Mouse (Mus musculus) inflammation-experienced regulatory T-cells, adult 6 months (primary cell): ENCODE data around the gene Foxi1. TPM values are rescaled to one million over a fixed set of nuclear protein-coding genes. Genes with fewer than 3 reads are reported as not detected.
"Not testable (repeated sequence)": the region's sequence is repeated elsewhere in the genome, so short reads cannot be mapped to it uniquely, and the experiment has no call there.

ENCODE experiments used
- ATAC-seq: one replicate; pipeline ENCODE4 v1.8.0; 2017
- polyA plus RNA-seq, 3 experiments: library from polyadenylated mRNA; unstranded; fragments of 100-300 nt; shearing (Covaris generic); gene quantifications; one replicate each; pipeline ENCODE4 v1.2.1; 2017

The Foxi1 gene
- not detected for polyA plus RNA-seq

DNA sequence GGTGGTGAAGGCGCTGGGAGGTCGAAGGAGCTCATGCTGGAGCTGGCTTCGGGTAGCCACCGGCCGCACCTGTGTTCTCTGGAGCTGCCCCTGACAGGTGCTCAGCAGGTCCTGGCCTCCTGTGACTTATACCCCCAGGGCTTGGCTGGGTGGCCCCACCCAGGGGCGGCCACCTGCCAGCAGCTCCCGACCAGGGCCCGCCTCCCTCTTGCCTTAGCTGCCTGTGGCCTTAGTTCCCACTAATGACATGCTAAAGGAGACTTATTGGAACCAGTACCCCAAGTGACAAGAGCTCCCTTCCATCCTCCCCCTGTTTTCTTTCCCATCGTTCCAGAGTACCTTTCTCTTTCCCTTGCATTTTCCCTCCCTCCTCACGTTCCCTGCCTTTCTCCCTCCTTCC lies at the start of gene Foxi1:
Gene Foxi1 (minus strand): TSS at position 101 of the 400 bp plus-strand sequence.
- no peak for ATAC-seq

GRCm38 (mm10) chr11:34242979-34243378 lies 35.1 kb upstream of the Foxi1 start:
- no peak for ATAC-seq

GRCm38 (mm10) chr11:34240252-34240651 lies 32.4 kb upstream of the Foxi1 start:
- ATAC-seq, result no peak

GRCm38 (mm10) chr11:34239691-34240090 lies 31.8 kb upstream of the Foxi1 start:
- ATAC-seq, result no peak

GRCm38 (mm10) chr11:34236885-34237284 lies 29.0 kb upstream of the Foxi1 start:
- no peak for ATAC-seq

GRCm38 (mm10) chr11:34236091-34236759 lies 28.3 kb upstream of the Foxi1 start:
- peak; percentile 60 for ATAC-seq

DNA sequence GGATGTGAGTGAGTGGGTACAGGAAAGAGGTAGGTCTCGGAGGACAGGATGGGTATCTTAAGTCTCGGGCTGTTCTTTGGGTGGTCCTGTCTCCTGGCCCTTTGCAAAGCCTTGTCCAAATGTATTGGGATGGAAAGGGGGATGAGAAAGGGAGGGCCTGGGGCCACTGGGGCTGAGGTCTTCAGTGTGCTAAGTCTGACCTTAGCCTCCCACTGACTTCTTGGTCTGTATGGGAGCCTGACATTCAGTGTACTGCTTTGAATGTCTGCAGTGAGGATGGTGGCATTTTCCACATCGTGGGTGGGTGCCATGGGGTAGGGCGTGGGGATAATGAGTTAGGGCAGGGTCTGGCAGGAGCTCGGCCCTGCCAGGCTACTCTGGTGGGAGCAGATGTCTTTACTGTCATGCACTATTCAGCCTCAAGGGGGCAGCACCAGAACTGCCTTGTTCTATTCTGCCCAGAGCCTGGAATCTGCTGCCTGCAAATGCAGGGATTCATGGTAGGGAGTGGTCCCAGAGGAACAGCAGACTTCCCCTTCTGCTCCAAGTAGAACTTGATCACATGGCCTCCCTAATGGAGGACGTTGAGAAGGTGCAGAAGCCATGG lies 21.0 kb upstream of the Foxi1 start:
- ATAC-seq, result no peak

GRCm38 (mm10) chr11:34227180-34227579 lies 19.3 kb upstream of the Foxi1 start:
- ATAC-seq, result no peak

DNA sequence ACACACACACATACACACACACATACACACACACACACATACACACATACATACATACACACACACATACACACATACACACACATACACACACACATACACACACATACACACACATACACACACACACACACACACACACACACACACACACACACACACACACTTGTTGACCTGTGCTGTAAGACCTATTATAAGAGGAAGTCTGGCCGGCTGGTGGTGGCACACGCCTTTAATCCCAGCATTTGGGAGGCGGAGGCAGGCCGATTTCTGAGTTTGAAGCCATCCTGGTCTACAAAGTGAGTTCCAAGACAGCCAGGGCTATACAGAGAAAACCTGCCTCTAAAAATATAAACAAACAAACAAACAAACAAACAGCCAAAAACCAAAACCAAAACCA lies 12.7 kb upstream of the Foxi1 start:
- ATAC-seq, result not testable (repeated sequence)

DNA sequence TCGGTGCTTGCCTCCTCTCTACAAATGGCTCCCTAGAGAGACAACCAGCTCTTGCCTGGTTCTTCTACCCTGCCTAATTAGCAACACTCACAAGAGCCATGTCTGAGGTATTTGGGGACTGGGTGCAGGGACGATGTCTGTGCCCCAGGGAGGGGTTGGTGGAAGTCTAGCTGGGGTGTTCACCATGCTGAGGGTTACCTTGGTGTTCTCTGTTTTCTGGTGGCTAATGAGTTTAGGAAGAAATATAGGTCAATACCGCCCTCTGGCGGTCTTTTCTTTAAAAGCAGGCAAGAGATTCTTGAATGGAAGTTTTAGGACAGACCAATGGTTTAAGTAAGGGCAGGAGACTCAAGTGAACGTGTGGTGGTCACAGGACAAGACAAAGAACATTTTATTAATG lies 5.0 kb upstream of the Foxi1 start:
- ATAC-seq, result no peak

DNA sequence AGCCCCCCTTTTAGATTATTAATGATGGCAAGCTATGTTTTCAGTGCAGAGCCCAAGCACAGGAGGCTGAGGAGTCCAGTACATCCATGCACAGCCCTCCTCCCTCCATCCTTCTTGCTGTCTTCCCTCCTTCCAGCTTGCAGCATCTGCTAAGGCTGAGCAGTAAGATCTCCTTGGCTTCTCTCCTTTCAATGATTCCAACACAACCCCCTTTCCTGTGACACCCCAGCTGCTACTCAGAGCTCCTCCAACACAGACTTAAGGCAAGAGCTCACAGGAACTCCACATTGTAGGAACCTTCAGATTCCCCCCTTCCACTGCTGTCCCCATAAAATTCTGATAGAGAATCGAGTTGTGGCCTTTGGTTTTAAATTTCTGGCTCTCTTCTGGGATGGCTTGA lies 5.1 kb downstream of the Foxi1 start:
- ATAC-seq, result no peak

DNA sequence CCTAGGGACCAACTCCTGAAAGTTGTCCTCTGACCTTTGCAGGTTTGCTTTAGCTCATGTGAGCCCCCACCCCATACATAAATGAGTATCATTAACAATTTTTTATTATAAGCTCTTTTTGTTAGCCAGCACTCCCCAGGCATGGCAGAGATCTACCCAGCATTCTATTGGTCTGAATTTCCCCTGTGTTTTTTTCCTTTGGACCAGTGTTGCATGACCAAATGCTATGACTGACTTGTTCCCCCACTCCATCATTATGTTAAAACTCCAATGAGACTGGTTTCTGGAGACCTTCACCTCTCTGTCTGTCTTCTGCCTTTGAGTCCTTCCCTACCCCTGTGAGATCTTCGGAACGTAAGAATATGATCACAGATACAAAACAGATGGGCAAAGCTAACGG lies 12.7 kb downstream of the Foxi1 start:
- ATAC-seq, result no peak

- ATAC-seq, result no peak
Measured at GRCm38 (mm10) chr11:34194158-34194941, 13.5 kb downstream of the Foxi1 start.

DNA sequence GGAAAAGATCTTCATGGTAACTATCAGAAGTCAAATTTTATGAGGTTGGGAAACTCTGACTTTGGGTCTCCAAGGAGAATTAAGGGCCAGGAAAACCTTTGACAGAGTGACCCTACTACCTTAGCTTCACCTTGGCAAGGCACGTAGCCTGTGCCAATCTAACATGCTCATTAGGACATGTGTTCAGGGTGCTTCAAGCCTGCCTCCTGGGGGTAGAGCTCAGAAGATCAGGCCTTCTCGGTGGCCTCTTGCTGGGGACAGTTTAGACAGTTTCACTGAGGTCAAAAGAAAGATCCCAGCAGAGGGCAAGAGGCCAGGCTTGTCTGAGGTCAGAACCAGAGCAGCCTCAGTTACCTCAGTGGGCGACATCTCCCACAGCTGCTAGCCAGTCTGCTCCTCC lies 14.2 kb downstream of the Foxi1 start:
- no peak for ATAC-seq

DNA sequence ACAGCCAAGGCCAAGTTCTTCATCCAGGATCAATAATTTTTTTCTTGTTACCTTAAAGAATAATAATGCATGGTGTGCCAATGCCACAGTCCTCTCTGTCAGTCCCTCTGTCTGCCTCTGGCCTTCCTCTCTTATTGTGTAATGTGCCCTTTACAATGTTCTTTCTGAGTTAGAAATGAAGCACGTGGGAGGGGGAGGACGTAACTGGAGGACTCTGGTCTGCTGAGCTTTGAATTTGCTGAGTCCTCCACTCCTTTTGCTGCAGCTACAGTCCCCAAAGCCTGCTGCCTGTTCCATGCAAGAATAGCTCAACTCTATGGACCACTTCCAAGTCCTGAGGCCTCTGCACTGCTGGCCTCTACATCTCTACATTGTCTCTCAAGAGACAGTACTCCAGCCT lies 23.6 kb downstream of the Foxi1 start:
- ATAC-seq, result no peak

DNA sequence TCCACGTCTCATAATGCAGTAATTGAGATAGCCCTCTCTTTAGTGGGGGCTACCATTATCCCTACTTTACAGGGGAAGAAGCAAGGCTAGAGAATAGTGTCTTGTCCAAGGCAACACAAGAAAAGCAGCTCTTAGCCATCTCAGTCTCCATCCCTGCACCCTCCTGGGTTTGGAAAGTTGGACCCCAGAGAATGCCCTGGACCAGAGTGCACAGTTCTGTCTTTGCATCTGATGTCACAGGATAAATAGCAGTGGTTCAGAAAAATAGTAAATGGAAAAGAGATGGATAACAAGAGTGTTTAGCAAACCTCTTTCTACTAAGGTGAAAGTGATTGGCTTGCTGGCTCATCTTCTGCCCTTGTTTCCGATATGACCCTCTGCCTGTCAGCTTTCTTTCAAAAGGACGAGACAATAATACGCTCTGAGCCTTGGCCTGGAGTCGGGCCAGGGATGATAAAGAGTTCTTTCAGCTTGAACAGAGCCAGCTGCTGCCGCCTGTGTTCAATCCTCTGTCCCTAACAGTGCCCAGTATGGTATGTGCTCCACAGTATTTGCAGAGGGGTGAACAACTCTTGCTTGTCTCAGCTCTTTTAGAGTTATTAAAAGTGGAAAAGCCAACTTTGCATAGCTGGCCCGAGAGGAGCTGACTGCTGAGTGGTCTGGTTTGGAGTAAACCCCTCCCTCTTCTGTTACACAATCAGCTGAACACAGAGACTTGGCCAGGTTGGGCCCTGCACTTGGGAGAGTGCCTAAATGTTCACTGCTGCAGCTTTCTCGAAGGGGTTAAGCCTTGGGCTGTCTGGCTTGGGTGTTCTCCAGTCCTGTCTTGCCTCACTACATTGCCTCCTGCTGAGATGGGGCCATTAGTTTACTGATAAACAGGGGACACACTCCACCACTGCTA lies 26.4 kb downstream of the Foxi1 start:
- ATAC-seq, result no peak

GRCm38 (mm10) chr11:34178752-34179151 lies 29.1 kb downstream of the Foxi1 start:
- no peak for ATAC-seq

- no peak for ATAC-seq
Measured at GRCm38 (mm10) chr11:34176371-34176770, 31.5 kb downstream of the Foxi1 start.

- no peak for ATAC-seq
Measured at GRCm38 (mm10) chr11:34171221-34171620, 36.7 kb downstream of the Foxi1 start.

DNA sequence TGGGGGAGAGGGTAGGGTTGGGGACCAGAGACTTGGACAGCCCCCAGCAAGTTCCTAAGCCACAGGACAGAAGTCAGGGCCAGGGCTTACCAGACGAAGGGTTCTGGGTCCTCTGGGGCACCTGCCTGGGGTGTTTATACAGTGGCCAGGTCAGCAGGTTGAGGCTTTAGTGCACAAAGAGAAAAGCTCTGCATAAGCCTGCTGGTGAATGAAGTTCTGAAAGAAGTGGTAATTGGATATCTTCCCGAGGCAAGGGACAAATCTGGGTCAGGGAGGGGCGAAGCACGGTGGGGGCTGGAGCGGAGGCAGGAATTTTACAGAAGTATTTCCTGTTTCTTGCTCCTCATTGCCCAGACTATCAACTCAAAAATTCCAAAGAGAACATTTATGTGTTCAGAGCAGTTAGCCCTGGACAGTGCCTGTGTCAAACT lies 38.4 kb downstream of the Foxi1 start:
- ATAC-seq, result no peak

DNA sequence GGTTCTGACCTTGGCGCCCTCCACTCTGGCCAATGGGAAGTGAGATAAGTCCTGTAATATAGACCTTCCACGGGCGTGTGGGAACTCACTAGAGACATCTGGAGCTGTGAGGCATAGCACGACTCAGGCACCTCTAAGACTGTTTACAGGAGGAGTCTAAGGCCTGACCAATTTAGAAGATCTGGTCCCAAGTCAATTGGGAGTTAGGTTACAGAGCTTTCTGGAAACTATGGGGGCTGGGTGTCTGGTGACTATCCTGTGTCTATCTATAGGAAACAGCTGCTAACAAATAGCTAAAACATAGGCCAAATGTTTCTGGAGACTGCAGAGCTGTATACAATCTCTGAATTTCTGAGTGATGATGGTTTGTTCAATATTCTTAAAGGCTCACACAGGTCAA lies 41.5 kb downstream of the Foxi1 start:
- ATAC-seq, result no peak

DNA sequence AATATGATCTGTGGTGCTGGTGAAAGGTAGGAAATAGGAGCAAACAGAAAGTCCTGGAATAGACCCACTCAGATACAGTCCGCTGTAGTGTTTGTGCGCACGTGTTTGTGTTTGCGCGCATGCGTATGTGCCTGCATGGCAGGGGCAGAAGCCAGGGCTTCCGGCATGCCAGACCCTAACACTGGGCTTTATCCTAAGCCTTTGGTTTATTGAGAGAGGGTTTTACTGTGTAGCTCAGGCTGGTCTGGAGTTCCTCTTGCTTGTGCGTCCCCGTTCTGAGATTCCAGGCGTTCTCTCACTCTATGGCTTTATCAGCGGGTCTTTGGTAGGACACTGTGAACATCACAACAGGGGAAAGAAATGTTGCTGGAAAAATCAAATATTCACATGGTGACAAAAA lies 42.6 kb downstream of the Foxi1 start:
- no peak for ATAC-seq

GRCm38 (mm10) chr11:34158916-34159315 lies 49.0 kb downstream of the Foxi1 start:
- no peak for ATAC-seq
